Mouse (Mus musculus) liver, embryonic 12.5 days (tissue): ENCODE results near the gene Slc5a10. TPM values are rescaled to one million over a fixed set of nuclear protein-coding genes. Genes with fewer than 3 reads are reported as not detected.

ENCODE experiments used
- ATAC-seq: fragments of 200-750 bp; cut with Nextera tagmentation; 2 replicates; pipeline ENCODE4 v1.8.0; 2017; ENCODE audit warnings: moderate number of reproducible peaks, mild to moderate bottlenecking, moderate library complexity
- H3K27ac ChIP-seq: fragments of 300-500 bp; sonication (generic); 2 replicates; pipeline ENCODE4 v1.5.1; 2016; ENCODE audit warnings: mild to moderate bottlenecking
- H3K27me3 ChIP-seq: fragments of 300-500 bp; sonication (generic); replicated peaks from 2 replicates; pipeline ENCODE4 v1.6.1; 2016; ENCODE audit warnings: mild to moderate bottlenecking, moderate library complexity
- H3K36me3 ChIP-seq: fragments of 300-500 bp; sonication (generic); 2 replicates; pipeline ENCODE4 v1.6.1; 2016; ENCODE audit warnings: mild to moderate bottlenecking, moderate library complexity
- H3K4me1 ChIP-seq: fragments of 300-500 bp; sonication (generic); 2 replicates; pipeline ENCODE4 v1.6.1; 2016
- H3K4me2 ChIP-seq: fragments of 300-500 bp; sonication (generic); 2 replicates; pipeline ENCODE4 v1.6.1; 2016; ENCODE audit warnings: mild to moderate bottlenecking, moderate library complexity
- H3K4me3 ChIP-seq: fragments of 300-500 bp; sonication (generic); 2 replicates; pipeline ENCODE4 v1.5.1; 2016; ENCODE audit warnings: mild to moderate bottlenecking, moderate library complexity
- H3K9ac ChIP-seq: fragments of 300-500 bp; sonication (generic); 2 replicates; pipeline ENCODE4 v1.6.1; 2016; ENCODE audit warnings: mild to moderate bottlenecking, moderate library complexity
- H3K9me3 ChIP-seq: fragments of 300-500 bp; sonication (generic); replicated peaks from 2 replicates; pipeline ENCODE4 v1.6.1; 2016; ENCODE audit warnings: mild to moderate bottlenecking, moderate library complexity
- WGBS: fragments of 180-500 bp; shearing (Covaris S2); methylation state at CpG from one replicate; pipeline ENCODE4 v1.1.7; 2016; ENCODE audit not compliant: insufficient replicate concordance; 5-methylcytosine and 5-hydroxymethylcytosine counted together
- polyA plus RNA-seq: library from polyadenylated mRNA; unstranded; fragments of >200 nt; fragmentation: Nextera tagmentation; extraction: Ambion mirVana; gene quantifications from 2 replicates; pipeline ENCODE4 v1.2.1, GENCODE M21; 2016

The Slc5a10 gene
- not detected in 2 replicates for polyA plus RNA-seq

GRCm38 (mm10) chr11:61720636-61721035, at the start of gene Slc5a10:
Gene Slc5a10 (minus strand): TSS chr11:61720826.
- Histone ChIP-seq H3K9me3 (no peaks in the 10 kb centered on the region), H3K9ac (no peak within 1 kb of the TSS), H3K27me3 (peaks cover 4% of the 10 kb centered on the region; the same call in 1 of the 2 replicates), H3K36me3 (no peaks in the 10 kb centered on the region), H3K4me1 (no peaks in the 10 kb centered on the region), H3K4me2 (no peak within 1 kb of the TSS), H3K27ac (no peak within 1 kb of the TSS), H3K4me3 (no peak within 1 kb of the TSS)
- 72% methylated on average over 3 of the region's 3 CpGs for WGBS
- ATAC-seq, result no peak

GRCm38 (mm10) chr11:61761584-61762407, 41.2 kb upstream of the Slc5a10 start, which contains the start of gene Prpsap2:
Gene Prpsap2 (minus strand): TSS chr11:61762088.
- Histone ChIP-seq H3K9ac (peak within 1 kb of the TSS; percentile 75), H3K9me3 (no peaks in the 10 kb centered on the region), H3K4me2 (peak within 1 kb of the TSS; percentile 79), H3K36me3 (peaks cover 6% of the 10 kb centered on the region), H3K27me3 (0 out of 2 replicates have a peak, but pooled peaks cover 4% of the 10 kb centered on the region), H3K27ac (peak within 1 kb of the TSS; percentile 83), H3K4me3 (peak within 1 kb of the TSS; percentile 70), H3K4me1 (peaks cover 42% of the 10 kb centered on the region)
- WGBS, result under 1% methylated on average over 51 of the region's 51 CpGs
- peak; percentile 91 for ATAC-seq

GRCm38 (mm10) chr11:61760518-61760917, 39.9 kb upstream of the Slc5a10 start:
- H3K27ac ChIP-seq, result no peak overlapping the region
- H3K27me3 ChIP-seq, result no peaks in the 10 kb centered on the region
- no peak overlapping the region for H3K9ac ChIP-seq
- H3K4me3 ChIP-seq, result peak overlapping the region; percentile 70
- H3K36me3 ChIP-seq, result peaks cover 19% of the 10 kb centered on the region
- 41% methylated on average over 5 of the region's 5 CpGs for WGBS
- ATAC-seq, result no peak
- no peaks in the 10 kb centered on the region for H3K9me3 ChIP-seq
- H3K4me2 ChIP-seq, result peak overlapping the region; percentile 79
- H3K4me1 ChIP-seq, result peaks cover 53% of the 10 kb centered on the region

- Histone ChIP-seq H3K4me1 (peaks cover 52% of the 10 kb centered on the region), H3K9me3 (no peaks in the 10 kb centered on the region), H3K4me2 (peak overlapping the region; percentile 36), H3K27ac (peak overlapping the region; percentile 66), H3K36me3 (peaks cover 43% of the 10 kb centered on the region), H3K27me3 (no peaks in the 10 kb centered on the region), H3K4me3 (no peak overlapping the region), H3K9ac (peak overlapping the region; percentile 20; the same call in 1 of the 2 replicates)
- ATAC-seq, result no peak
- WGBS, result 67% methylated on average over 2 of the region's 2 CpGs
These were observed 36.5 kb upstream of the Slc5a10 start for GRCm38 (mm10) chr11:61757151-61757550.

- no peaks in the 10 kb centered on the region for H3K9me3 ChIP-seq
- no peak for ATAC-seq
- WGBS, result 64% methylated on average over 5 of the region's 5 CpGs
These were observed 31.0 kb upstream of the Slc5a10 start for GRCm38 (mm10) chr11:61751612-61752011.

GRCm38 (mm10) chr11:61747161-61747560, 26.5 kb upstream of the Slc5a10 start:
- Histone ChIP-seq H3K9me3 (no peaks in the 10 kb centered on the region), H3K27ac (no peak overlapping the region), H3K4me1 (no peaks in the 10 kb centered on the region), H3K4me2 (no peak overlapping the region), H3K4me3 (no peak overlapping the region), H3K9ac (no peak overlapping the region), H3K27me3 (no peaks in the 10 kb centered on the region), H3K36me3 (peaks cover 67% of the 10 kb centered on the region)
- WGBS, result 83% methylated on average over 3 of the region's 3 CpGs
- no peak for ATAC-seq

More at GRCm38 (mm10) chr11:61751612-61752011, 31.0 kb upstream of the Slc5a10 start:
- H3K27ac ChIP-seq, result no peak overlapping the region
- no peak overlapping the region for H3K4me3 ChIP-seq
- H3K9ac ChIP-seq, result no peak overlapping the region
- no peaks in the 10 kb centered on the region for H3K27me3 ChIP-seq
- peaks cover 76% of the 10 kb centered on the region for H3K36me3 ChIP-seq
- H3K4me2 ChIP-seq, result no peak overlapping the region
- H3K4me1 ChIP-seq, result peaks cover 10% of the 10 kb centered on the region

- no peaks in the 10 kb centered on the region for H3K27me3 ChIP-seq
- no peak overlapping the region for H3K9ac ChIP-seq
- H3K36me3 ChIP-seq, result peaks cover 67% of the 10 kb centered on the region
- H3K4me2 ChIP-seq, result no peak overlapping the region
- no peak overlapping the region for H3K4me3 ChIP-seq
- ATAC-seq, result no peak
- 83% methylated on average over 9 of the region's 9 CpGs for WGBS
- H3K27ac ChIP-seq, result no peak overlapping the region
- no peaks in the 10 kb centered on the region for H3K4me1 ChIP-seq
- no peaks in the 10 kb centered on the region for H3K9me3 ChIP-seq
These were observed 25.2 kb upstream of the Slc5a10 start for GRCm38 (mm10) chr11:61745781-61746180.

- no peak overlapping the region for H3K27ac ChIP-seq
- peaks cover 70% of the 10 kb centered on the region for H3K36me3 ChIP-seq
- H3K4me3 ChIP-seq, result no peak overlapping the region
- no peaks in the 10 kb centered on the region for H3K9me3 ChIP-seq
- H3K4me1 ChIP-seq, result no peaks in the 10 kb centered on the region
- H3K27me3 ChIP-seq, result no peaks in the 10 kb centered on the region
- ATAC-seq, result no peak
- WGBS, result 53% methylated on average over 3 of the region's 3 CpGs
- no peak overlapping the region for H3K4me2 ChIP-seq
- H3K9ac ChIP-seq, result no peak overlapping the region
These were observed 23.8 kb upstream of the Slc5a10 start for GRCm38 (mm10) chr11:61744460-61744859.

- no peak for ATAC-seq
- no peaks in the 10 kb centered on the region for H3K4me1 ChIP-seq
- H3K4me3 ChIP-seq, result no peak overlapping the region
- H3K9ac ChIP-seq, result no peak overlapping the region
- H3K27me3 ChIP-seq, result no peaks in the 10 kb centered on the region
- H3K36me3 ChIP-seq, result peaks cover 73% of the 10 kb centered on the region
- 71% methylated on average over 3 of the region's 3 CpGs for WGBS
- H3K27ac ChIP-seq, result no peak overlapping the region
- H3K4me2 ChIP-seq, result no peak overlapping the region
- H3K9me3 ChIP-seq, result no peaks in the 10 kb centered on the region
These were observed 23.1 kb upstream of the Slc5a10 start for GRCm38 (mm10) chr11:61743768-61744167.

- H3K4me1 ChIP-seq, result no peaks in the 10 kb centered on the region
- no peak overlapping the region for H3K4me2 ChIP-seq
- no peak overlapping the region for H3K4me3 ChIP-seq
- ATAC-seq, result no peak
- no peak overlapping the region for H3K9ac ChIP-seq
- WGBS, result 73% methylated on average over 1 of the region's 1 CpGs
- no peaks in the 10 kb centered on the region for H3K27me3 ChIP-seq
- no peaks in the 10 kb centered on the region for H3K9me3 ChIP-seq
- H3K36me3 ChIP-seq, result peaks cover 79% of the 10 kb centered on the region
- no peak overlapping the region for H3K27ac ChIP-seq
These were observed 19.9 kb upstream of the Slc5a10 start for GRCm38 (mm10) chr11:61740500-61740899.

GRCm38 (mm10) chr11:61737290-61737689, 16.7 kb upstream of the Slc5a10 start:
- Histone ChIP-seq H3K4me1 (no peaks in the 10 kb centered on the region), H3K27me3 (no peaks in the 10 kb centered on the region), H3K9me3 (no peaks in the 10 kb centered on the region), H3K4me3 (no peak overlapping the region), H3K9ac (no peak overlapping the region), H3K27ac (no peak overlapping the region), H3K36me3 (peaks cover 83% of the 10 kb centered on the region), H3K4me2 (no peak overlapping the region)
- ATAC-seq, result no peak
- WGBS, result 63% methylated on average over 1 of the region's 1 CpGs

GRCm38 (mm10) chr11:61732672-61733071, 12.0 kb upstream of the Slc5a10 start:
- 64% methylated on average over 7 of the region's 7 CpGs for WGBS
- no peak overlapping the region for H3K27ac ChIP-seq
- peaks cover 8% of the 10 kb centered on the region; the same call in 1 of the 2 replicates for H3K4me1 ChIP-seq
- no peak for ATAC-seq
- H3K27me3 ChIP-seq, result no peaks in the 10 kb centered on the region
- peaks cover 76% of the 10 kb centered on the region for H3K36me3 ChIP-seq
- no peaks in the 10 kb centered on the region for H3K9me3 ChIP-seq
- H3K4me2 ChIP-seq, result no peak overlapping the region
- no peak overlapping the region for H3K4me3 ChIP-seq
- H3K9ac ChIP-seq, result no peak overlapping the region
